Mouse (Mus musculus) liver, adult (tissue): ENCODE results near the gene Ldlrap1.
A peak's percentile ranks its signal among the peaks of the same experiment; 100 is the strongest.

Experiments used
- GATA4 ChIP-seq: IDR thresholded peaks from 2 replicates; pipeline ENCODE4 v1.6.1; 2014; ENCODE audit warnings: mild to moderate bottlenecking, low read length; ENCODE audit not compliant: insufficient replicate concordance

Ldlrap1 gene

DNA sequence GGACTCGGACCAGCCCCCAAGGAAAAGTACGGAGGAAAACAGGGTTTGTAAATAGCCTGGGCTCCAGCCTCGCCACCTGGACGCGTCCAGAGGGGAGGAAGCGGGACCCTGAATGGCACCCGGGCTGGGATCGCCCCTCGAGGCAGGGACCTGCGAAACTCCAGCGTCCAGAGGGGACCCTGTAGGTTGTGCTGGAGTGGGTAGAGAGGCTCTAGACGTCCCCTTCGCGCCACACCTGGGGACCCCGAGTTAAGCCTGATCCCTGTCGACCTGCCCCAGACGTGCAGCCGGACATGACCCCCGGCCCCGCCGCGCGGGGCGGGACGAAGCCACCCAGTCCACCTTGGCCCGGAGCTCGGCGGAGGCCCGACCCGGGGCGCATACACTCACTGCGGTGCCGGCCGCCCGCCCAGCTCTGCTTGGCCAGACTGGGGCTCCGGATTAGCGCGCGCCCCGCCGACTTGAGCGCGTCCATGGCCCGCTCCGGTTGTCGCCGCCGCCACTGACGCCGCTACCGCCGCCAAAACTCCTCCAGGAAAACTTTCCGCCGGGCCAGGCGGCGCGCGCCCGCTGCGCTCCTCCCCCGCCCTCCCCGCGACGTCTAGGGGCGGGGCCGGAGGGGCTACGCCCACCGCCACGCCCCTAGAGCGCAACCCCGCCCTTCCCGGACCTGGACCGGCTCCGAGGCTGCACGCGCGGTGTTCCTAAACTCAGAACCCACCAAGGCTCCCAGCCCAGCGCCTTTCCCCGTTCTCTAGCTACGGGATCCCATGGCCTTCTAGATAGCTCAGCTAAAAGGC, at the start of gene Ldlrap1:
Ldlrap1 (minus strand) TSS at position 599 of the 800 bp plus-strand sequence.
- TF ChIP-seq GATA4, result peak; percentile 23; the same call in 1 of the 2 replicates

DNA sequence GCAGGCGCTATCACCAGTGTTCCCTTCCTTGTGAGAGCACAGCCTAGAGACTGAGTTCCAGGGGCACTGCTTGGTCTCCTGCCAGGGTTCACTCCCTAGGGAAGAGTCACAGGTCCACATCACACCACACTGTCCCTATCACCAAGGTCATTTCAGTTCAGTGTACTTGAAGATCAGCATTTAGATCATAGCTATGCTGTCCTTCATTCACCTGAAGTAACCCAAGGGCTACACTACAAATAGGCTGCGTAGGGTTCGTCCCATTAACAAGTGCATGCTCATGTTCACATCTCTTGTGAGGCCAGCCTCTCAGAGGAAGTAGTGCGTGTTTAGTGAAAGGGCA, 46.4 kb upstream of the Ldlrap1 start:
- no peak for TF ChIP-seq GATA4

DNA sequence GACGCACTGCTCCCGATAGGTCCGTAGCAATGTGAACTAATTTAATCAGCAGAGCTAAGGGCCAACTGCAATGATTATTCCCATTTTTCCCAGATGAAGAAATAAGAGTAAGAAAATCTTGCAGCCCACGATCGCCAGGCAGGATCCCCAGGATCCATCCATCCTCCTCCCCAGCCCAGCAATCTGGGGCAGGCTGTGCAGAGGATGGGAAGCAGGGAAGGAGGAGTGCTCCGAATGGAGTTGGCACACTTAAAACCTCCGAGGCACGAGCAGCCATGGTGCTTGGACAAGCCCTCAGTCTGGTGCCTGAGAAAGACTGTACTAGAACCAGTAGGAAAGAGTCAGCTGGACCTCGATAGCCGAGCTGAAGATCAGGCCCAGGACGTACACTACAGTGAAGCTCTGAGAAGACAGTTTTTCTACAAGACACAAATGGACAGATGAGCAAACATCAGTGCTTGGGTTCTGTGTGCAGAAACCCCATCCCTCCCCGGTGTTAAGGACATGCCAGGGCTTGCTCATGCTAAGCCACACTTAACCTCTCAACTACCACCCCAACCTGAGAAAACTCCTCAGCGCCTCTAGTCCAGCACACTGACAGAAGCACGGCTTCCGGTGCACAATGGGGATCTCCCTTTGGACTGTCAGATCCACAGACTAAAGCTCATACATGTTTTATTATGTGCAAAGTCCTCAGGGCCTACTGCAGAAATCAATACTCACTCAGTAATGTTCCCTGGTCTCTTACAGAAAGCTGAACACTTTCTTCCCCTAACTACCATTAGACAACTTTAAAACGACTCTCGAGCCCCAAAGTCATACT, 45.8 kb upstream of the Ldlrap1 start:
- no peak for TF ChIP-seq GATA4

DNA sequence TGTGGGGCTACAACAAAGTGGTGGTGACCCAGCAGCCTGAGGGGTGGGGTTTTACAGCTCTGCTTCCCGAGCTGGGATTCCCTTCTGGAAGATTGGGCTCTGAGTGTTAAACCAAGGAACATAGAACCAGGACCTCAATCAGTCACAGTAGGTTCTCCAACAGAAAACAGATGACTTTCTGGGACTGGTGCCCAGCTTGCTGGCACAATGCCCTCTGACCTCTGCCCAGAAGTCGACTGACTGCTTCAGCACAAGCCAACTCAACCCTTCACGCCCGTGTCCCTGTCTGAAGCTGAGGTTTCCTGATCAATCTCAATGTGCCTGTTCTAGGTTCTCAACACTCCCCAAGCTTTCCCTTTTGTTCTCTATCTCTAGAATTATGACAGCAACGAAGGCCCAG, 36.9 kb upstream of the Ldlrap1 start:
- TF ChIP-seq GATA4, result no peak

DNA sequence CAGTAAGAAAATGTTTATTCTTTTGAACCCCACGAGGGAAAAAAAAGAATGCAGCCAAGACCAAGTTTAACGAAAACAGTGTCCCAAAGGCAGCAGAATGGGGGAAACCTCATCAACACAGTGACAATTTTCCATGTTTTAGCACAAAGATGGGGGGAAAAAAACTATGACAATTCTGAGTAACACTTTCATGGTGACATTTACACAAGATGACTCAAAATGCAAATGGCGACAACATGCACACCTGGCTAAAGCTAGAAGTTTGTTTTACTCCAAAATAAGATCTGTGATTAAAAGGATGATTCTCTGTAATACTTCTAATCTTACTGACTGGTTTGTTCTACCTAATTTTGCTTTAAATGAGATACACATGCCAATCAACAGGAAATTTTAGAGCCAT, 34.9 kb upstream of the Ldlrap1 start:
- TF ChIP-seq GATA4, result no peak

DNA sequence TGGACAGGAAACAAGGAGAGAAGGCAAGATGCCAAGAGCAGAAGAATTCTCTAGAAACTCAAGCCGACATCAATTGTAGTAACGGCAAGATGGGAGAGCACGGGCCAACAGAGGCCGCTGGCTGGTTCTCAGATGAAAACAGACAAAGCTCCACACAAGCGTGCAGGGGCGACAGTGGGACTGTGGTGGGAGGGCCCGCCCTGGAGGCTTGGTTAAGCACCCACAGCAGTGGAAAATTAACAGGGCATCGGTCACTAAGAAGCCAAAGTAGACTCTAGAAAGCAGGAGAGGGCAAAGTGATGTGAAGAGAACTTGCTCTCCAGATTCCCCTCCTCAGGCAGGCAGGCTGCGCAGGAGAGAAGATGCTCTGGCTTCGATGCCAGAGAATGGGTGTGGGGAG, 34.3 kb upstream of the Ldlrap1 start:
- no peak for TF ChIP-seq GATA4

DNA sequence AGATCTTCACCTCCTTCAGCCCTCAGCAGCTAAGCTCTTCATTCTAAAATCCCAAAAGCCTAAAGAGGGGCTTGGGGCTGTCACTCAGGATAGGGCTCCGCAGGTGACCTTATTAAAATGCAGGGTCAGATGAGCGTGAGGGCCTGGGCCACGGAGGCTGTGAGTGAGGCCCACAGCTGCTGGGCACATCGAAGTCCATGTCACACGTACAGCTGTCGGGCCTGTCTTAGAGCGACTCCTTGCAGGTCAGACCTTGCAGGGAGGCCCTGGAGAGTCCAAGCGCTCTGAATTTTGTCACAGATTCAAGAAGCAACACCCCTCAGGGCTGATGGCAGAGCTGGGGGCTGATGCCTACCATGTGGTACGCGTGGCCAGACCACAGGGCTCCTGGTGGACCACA, 32.9 kb upstream of the Ldlrap1 start:
- no peak for TF ChIP-seq GATA4

DNA sequence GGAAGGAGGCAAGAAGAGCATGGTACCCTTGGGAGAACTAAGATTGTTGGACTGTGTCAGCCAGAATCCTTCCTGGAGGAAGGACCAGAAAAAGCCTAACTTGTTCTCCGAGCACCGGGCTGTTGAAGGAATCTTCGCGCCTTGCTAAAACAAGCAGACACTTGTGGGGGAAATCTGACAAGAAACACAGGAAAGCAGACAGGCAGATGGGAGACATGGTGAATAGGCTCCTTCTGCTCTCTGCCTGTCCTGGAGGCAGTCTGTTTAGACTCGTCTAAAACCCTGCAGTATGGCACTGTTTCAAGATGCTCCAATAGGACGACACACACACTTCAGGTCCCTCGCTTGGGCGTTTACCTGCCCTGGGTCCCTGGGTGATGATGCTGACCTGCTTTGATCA, 32.3 kb upstream of the Ldlrap1 start:
- TF ChIP-seq GATA4, result no peak

DNA sequence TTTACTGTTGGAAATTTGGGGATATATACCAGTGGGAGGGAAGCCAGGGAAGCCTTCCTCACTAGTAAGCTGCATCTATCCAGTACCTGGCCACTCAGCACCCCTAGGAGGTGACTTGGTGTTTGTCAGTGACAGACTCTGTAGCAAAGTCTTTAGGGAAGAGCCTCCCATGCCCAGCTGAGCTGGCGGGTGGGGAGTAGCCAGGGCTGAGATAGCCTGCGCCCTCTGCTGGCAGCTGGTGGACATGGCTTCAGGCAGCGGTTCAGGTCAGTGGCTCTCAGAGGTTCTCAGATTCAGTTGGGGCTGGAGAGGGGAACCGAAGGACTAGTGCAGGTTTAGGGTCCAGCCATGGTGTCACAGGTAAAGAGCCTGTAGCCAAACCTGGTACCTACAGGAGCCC, 31.4 kb upstream of the Ldlrap1 start:
- peak; percentile 22; the same call in 1 of the 2 replicates for TF ChIP-seq GATA4

DNA sequence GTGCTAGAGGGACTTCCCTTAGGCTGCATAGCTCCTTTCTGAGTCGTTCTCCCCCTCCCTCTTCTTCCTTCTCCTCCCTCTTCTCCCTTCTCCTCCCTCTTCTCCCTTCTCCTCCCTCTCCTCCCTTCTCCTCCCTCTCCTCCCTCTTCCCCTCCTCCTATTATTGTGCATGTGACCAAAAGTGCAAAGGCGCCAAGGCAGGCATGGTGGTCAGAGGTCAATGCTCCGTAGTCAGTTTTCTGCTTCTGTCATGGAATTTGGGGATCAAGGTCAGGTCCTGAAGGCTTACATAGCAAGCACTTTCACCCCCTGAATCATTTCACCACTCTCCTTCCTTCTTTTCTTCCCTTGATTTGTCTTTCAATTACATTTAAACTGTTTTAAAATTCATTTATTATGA, 31.0 kb upstream of the Ldlrap1 start:
- no peak for TF ChIP-seq GATA4

DNA sequence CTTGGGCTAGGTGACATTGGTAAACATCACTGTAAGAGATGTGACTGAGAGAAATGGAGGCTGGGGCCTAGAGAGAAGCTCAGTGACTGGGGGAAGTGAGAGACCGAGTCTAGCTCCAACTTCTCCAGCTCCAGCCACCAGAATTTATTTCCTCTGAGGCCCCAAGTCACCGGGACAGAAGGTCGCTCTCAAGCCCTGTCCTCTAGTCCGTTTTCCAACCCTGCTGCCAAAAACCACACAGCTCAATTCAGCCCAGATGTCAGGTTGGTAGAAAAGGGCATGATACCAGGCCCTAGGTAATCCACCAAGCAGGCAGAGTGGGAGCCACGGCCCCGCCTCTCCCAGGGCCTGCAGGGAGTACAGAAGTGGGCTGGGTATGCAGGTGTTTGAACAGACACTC, 29.8 kb upstream of the Ldlrap1 start:
- TF ChIP-seq GATA4, result no peak

DNA sequence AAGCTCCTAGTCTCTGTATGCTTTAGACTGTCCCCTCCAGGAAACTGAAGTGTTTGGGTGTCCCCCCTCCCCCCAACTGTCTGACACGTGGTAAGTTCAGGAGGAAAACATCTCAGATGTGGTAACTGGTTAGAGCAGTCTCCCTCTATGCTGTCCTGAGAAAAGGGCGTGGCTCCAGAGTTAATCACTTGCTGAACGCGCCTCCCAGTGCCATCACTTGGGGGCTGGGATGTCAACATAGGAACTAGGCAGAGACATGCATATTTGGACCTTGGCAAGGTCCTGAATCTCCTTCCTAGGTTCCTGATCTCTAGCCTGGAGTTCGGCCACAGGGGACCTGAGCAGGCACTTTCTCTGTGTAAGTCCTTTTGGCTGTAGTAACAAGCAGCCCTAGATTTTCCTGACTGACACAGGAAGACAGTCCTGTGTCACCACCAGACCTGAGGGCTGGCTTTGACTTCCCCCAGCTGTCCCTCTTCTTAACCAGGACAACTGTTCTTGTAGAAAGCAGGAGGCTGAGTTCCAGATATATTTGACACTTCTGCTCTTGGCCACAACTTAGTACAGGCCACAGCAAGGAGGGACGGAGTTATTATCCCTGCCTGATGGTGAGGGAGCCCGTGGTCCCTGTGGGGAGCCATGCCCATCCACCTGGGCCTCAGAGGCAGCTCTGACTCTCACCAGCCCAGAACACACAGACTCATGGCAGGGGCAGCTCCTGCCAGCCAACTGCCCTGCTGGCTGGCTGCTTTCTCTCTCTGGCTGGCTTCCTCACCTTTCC, 28.9 kb upstream of the Ldlrap1 start:
- TF ChIP-seq GATA4, result no peak

DNA sequence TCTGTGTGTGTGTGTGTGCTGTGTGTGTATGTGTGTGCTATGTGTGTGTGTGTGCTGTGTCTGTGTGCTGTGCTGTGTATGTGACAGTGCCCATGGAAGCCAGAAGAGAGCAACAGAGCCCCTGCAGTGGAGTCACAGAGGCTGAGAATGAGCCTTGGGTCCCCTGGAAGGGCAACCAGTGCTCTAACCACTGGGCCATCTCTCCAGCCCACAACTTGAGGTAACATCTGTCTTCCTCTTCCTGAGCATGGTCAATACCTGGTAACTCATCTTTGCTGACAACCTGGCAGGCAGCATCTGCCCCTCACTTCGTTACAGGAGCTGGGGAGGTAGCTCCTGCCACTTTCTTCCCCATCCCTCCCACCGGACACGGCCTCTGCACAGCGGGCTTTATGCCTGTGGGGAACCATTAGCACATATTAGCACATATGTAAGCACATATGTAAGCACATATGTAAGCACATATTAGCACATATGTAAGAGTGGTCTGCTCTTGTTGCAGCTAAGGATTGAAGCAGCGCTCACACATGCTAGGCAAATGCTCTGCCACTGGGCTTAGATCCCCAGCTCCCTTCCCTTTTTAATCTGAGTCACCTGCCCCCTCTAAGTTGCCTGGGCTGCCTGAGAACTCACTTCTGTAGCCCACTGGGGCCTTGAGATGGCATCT, 28.1 kb upstream of the Ldlrap1 start:
- TF ChIP-seq GATA4, result no peak

DNA sequence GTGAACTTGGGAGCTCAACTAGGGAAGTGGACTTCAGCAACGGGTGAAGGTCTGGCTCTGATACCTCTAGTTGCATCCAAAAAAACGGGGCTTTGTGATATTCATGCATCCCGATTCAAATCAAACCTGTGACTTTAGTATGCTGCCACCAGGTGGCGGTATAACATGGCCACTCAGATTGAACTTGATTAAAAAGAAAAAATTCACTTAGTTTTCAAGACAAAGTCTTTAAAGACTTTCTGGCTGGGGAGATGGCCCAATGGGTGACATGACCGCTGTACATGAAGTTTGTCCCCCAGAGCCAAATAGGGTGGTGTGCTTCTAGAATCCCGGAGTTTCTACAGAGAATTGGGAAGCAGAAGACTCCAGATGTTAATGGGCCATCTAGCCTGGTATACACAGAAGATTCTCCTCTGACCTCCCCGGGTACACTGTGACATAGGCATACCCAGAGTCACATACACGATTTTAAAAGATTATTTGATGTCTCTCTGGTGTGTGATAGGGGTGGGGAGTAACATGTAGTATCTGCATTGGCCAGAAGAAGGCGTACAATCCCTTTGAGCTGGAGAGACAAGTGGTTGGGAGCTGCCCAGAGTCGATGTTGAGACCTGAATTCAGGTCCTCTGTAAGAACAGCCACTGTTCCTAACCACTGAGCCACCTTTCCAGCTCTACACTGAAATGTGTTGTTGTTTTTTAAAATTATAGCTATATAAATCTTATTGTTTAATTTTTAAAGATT, 25.6 kb upstream of the Ldlrap1 start:
- no peak for TF ChIP-seq GATA4
